Mouse (Mus musculus) ES-CJ7 (cell line): Measurements from ENCODE around the gene Canx.
A peak's percentile ranks its signal among the peaks of the same experiment; 100 is the strongest.
"Not testable (repeated sequence)": the region's sequence is repeated elsewhere in the genome, so short reads cannot be mapped to it uniquely, and the experiment has no call there.

Source experiments
- DNase-seq: peaks from one replicate; pipeline ENCODE4 v3.0.0; 2011; ENCODE audit warnings: low read depth, low spot score

Canx gene

GRCm38 (mm10) chr11:50325496-50326301 is at the start of gene Canx:
TSS of gene Canx (minus strand) at chr11:50325673.
- peak; percentile 100 for DNase-seq

DNA sequence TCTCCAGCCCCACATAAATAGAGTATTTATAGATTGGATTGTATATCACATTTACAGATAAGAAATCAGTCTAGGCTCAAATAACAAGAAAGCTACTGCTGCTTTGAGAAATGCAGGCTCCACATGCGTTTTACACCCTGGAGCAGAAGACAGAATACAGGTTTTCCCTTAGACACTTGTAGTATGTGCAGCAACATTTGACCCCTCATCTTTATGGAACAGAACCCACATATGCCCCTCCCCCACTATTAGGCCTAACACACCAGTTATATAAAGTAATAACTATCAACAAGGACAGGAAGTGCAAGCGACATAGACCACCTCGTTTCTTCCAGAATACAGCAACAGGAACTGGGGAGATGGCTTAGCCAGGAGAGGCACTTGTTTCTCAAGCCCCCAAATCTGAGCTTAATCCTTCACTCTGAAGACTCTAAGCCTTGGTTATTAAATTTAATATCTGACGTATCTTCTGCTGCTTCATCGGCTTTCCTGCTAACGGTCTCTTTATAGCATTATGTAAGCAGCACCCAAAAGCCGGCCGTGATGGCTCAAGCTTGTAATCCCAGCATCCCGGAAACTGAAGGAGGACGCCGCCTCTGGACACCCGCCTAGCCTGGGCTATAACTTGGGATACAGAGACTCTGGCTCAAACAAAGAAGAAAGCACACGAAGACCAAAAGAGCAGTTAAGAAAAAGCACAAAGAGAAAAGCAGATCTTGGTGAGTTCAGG is 49.0 kb upstream of the Canx start:
- no peak for DNase-seq

GRCm38 (mm10) chr11:50373621-50374020 is 48.1 kb upstream of the Canx start:
- DNase-seq = no peak

DNA sequence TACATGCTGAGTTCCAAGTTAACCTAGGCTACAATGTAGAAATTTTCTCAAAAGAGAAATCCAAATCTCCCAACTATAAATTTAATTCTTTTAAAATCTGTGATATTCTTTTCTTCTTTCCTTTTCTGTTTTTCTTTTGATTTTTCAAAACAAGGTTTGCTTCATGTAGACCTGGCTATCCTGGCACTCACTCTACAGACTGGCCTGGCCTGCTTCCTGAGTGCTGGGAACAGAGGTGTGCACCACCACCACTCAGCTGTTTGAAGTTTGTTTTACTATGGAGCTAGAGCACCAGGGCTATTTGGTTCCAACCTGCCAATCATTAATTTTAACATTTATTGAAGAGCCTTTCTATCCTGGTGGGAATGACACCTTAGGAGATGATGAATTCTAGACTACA is 47.6 kb upstream of the Canx start:
- no peak for DNase-seq

GRCm38 (mm10) chr11:50371911-50372310 is 46.4 kb upstream of the Canx start:
- no peak for DNase-seq

GRCm38 (mm10) chr11:50371399-50371841 is 45.9 kb upstream of the Canx start:
- peak; percentile 82 for DNase-seq

- no peak for DNase-seq
Measured at GRCm38 (mm10) chr11:50370969-50371368, 45.5 kb upstream of the Canx start.

GRCm38 (mm10) chr11:50369360-50369911 is 44.0 kb upstream of the Canx start:
- no peak for DNase-seq

DNA sequence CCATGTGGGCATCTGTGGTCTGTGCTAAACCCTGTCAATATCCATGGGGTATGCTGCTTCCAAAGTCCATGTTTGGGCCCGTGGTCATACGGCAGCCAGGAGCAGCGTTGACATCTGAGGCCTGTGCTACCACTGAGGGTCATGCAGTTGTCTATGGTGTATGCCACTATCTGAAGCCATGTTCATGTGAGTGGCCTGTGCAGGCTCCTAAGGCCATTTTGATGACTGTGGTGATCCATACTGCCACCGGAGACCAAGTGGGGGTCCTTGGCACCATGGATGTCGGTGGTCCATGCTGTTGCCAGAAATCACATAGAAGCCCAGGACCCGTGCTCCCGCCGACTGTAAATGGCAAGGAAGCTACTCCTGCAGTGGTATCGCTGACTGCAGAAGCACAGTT is 42.1 kb upstream of the Canx start:
- no peak for DNase-seq

- DNase-seq = no peak
Measured at GRCm38 (mm10) chr11:50365322-50365721, 39.8 kb upstream of the Canx start.

- peak; percentile 84 for DNase-seq
Measured at GRCm38 (mm10) chr11:50364548-50364947, 39.1 kb upstream of the Canx start.

GRCm38 (mm10) chr11:50361282-50361681 is 35.8 kb upstream of the Canx start:
- DNase-seq = not testable (repeated sequence)

DNA sequence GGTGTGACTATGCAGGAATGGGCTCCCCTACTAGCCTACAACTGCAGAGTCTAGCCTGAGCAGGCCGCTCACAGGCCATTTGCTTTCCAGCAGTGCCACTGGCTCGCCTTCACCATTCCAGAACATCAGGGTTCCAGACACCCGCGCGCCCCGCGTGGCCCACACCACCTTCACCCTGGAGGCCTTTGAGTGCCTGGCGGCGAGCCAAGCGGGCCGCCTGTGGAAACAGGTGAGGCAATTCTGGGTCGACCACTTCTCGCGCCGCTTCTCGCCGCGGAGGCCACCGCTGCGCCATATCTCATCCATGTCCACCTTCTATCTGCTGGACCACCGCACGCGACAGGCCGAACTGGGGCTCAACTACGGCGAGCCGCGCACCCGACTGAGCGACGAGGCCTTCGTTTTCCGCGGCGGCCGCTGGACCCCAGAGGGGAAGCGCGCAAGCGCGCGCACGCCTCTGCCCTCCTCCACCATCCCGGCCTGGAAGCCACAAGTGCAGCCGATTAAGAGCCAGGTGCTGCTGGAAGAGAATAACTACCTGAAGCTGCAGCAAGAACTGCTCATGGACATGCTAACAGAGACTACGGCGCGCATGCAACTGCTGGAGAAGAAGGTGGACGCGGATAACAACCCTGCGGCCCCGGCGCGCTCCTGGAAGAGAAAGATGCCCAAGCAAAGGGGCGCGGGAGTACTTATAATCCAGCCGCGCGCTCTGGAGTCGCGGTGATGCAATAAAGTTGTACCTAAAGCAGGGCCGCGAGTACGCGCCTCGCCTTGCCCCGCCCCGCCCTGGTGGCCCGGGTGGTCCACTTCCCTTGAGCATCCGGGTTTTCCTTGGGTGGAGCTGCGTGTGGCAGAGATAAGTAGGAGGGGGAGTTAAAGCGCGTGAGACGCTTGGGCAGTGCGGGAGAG is 33.7 kb upstream of the Canx start:
- DNase-seq = peak; percentile 93

- DNase-seq = no peak
Measured at GRCm38 (mm10) chr11:50355395-50355794, 29.9 kb upstream of the Canx start.

GRCm38 (mm10) chr11:50354851-50355250 is 29.4 kb upstream of the Canx start:
- no peak for DNase-seq

GRCm38 (mm10) chr11:50354162-50354561 is 28.7 kb upstream of the Canx start, which contains the start of gene Cby3:
TSS of gene Cby3 (plus strand) at chr11:50354462.
- DNase-seq = peak; percentile 30

DNA sequence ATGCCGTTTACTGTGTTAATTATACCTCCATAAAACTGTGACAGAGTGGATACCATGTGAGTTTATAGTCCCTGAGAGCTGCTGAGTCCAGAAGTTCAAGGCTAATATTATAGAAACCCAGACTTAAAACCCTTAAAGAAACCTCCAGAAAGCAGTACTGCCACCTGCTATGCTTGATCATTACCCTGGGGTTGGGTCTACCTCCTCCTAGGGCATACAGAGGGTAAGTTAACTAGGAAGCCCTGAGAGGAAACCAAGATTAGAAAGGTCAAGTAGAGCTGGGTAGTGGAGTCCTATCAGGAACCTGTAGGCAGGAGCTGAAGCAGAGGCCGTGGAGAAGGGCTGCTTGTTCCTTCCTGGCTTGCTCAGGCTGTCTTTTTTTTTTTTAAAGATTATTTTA is 26.7 kb upstream of the Canx start:
- DNase-seq = no peak

DNA sequence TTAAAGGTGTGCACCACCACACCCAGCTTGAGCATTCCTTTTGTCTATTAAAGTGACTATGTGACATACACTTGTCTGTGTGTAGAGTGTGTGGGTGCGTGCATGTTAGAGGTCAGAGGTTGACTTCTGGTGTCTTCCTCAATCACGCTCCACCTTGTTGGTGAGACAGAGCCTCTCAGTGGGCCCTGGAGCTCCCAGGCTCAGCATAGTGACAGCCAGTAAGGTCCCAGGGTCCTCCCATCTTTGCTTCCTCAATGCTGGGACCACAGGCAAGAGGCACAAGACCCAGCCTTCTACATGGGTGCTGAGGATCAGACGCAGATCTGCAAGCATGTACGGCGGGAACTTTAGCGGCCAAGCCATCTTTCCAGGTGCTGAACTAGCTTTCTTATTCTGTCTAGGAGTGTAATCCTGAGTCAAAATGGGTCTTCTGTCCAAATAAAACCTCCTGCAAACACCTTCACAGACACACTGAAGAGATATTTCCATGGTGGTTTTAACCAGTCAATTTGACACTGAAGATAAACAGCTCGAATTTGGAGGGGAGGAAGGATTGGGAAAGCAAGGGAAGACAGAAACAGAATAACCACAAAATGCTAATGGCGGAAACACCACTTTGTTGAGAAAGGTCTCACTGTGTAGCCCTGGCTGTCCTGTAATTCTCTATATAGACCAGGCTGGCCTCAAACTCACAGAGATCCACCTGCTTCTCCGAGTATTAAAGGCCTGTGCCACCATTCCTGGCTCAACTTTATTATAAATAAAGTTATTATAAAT is 21.0 kb upstream of the Canx start:
- DNase-seq = peak; percentile 41

- DNase-seq = no peak
Measured at GRCm38 (mm10) chr11:50345486-50345885, 20.0 kb upstream of the Canx start.

DNA sequence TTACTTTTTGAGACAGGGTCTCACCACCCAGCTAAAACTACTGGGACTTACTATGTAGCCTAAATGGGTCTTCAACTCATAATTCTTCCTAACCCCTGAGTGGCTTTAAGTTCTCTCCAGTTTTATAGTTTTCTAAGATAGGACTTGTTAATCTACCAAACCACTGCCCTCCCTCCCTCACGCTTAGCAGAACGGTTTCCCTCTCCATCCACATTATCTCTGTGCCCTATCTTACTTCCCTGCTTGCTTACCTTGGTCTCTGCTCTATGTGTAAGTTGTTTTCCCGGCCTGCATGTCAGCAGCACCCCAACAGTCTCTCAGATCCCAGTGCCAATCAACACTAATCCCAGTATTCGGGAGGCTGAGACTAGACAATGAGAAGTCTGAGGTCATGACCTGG is 11.4 kb upstream of the Canx start:
- DNase-seq = no peak

- DNase-seq = no peak
Measured at GRCm38 (mm10) chr11:50336126-50336525, 10.7 kb upstream of the Canx start.
